In genomic region chr8:80792214-80792613, GRCm38 (mm10) we compare ENCODE assay signal across 25 mouse cellular contexts. TPM values are rescaled to one million over a fixed set of nuclear protein-coding genes. Genes with fewer than 3 reads are reported as not detected.
DNase-seq lines count a peak whose midpoint lies in the region; ATAC-seq and TF ChIP-seq lines count a peak whose summit lies in the region.
"Had no signal": no experiment of that assay in that cellular context is flagged by ENCODE, and none has a peak within 500 bp of the region (broad histone marks: within the 10 kb centered on the region; RNA-seq: fewer than 3 reads in every experiment).

No protein-coding gene starts in this region.

- no peak overlapping the region for H3K4me2 ChIP-seq in kidney, postnatal 0 days (ENCODE audit: low read length)
- no peak overlapping the region for H3K4me2 ChIP-seq in midbrain, postnatal 0 days (ENCODE audit: low read depth, low read length, poor library complexity, severe bottlenecking)
- no peak overlapping the region for H3K4me2 ChIP-seq in stomach, postnatal 0 days (replicated peaks; ENCODE audit: low read depth)
- H3K4me2 ChIP-seq: embryonic facial prominence, embryonic 12.5 days; heart, embryonic 12.5 days; hindbrain, embryonic 15.5 days; intestine, embryonic 15.5 days; liver, embryonic 13.5 days; midbrain, embryonic 15.5 days; neural tube, embryonic 15.5 days; stomach, embryonic 15.5 days had no signal

- ATAC-seq in kidney, postnatal 0 days (replicated peaks; ENCODE audit: low FRiP score, low read depth) = no peak
- ATAC-seq in midbrain, postnatal 0 days (ENCODE audit: low FRiP score) = no peak
- no peak for ATAC-seq in stomach, postnatal 0 days (ENCODE audit: low FRiP score, low TSS enrichment)
- ATAC-seq: activated CD4-positive, CD25-positive, alpha-beta regulatory T cell, adult 4 months; forebrain, embryonic 14.5 days; intestine, embryonic 15.5 days; midbrain, embryonic 15.5 days had no signal

- no peaks in the 10 kb centered on the region for H3K4me1 ChIP-seq in kidney, postnatal 0 days (replicated peaks; ENCODE audit: insufficient read depth, low read length)
- H3K4me1 ChIP-seq in midbrain, postnatal 0 days (ENCODE audit: insufficient read depth, low read length) = no peaks in the 10 kb centered on the region
- no peaks in the 10 kb centered on the region for H3K4me1 ChIP-seq in midbrain, embryonic 10.5 days
- no peaks in the 10 kb centered on the region for H3K4me1 ChIP-seq in stomach, postnatal 0 days (replicated peaks; ENCODE audit: control insufficient read depth, insufficient read depth)
- H3K4me1 ChIP-seq: embryonic facial prominence, embryonic 12.5 days; intestine, embryonic 15.5 days; midbrain, embryonic 15.5 days had no signal

- peak; percentile 7 for DNase-seq in adrenal gland, postnatal 10 days
- DNase-seq in adrenal gland, postnatal 14 days = no peak
- DNase-seq in kidney, postnatal 0 days (ENCODE audit: low spot score) = no peak
- no peak for DNase-seq in kidney, adult 11 months
- DNase-seq in midbrain, postnatal 0 days (ENCODE audit: low spot score) = no peak
- DNase-seq in midbrain, embryonic 10.5 days (ENCODE audit: low spot score) = no peak
- DNase-seq in stomach, postnatal 0 days (ENCODE audit: low spot score) = no peak
- no peak for DNase-seq in c-Kit-positive CD71-positive TER-119-positive erythroid progenitor cells, embryonic 14.5 days (ENCODE audit: low spot score)
- DNase-seq: adrenal gland, postnatal 36 days; cerebellum, adult 9-10 months; heart, postnatal 36 days; kidney, postnatal 14 days; liver, embryonic 13.5 days; right cerebral cortex, postnatal 14 days had no signal

- no peak overlapping the region for H3K9ac ChIP-seq in kidney, postnatal 0 days (ENCODE audit: low read depth, low read length)
- H3K9ac ChIP-seq in midbrain, postnatal 0 days (replicated peaks; ENCODE audit: low read length, poor library complexity, severe bottlenecking) = no peak overlapping the region
- H3K9ac ChIP-seq in stomach, postnatal 0 days (ENCODE audit: low read length) = no peak overlapping the region
- H3K9ac ChIP-seq: embryonic facial prominence, embryonic 12.5 days; heart, embryonic 12.5 days; hindbrain, embryonic 15.5 days; intestine, embryonic 15.5 days; liver, embryonic 13.5 days; midbrain, embryonic 15.5 days; neural tube, embryonic 15.5 days; stomach, embryonic 15.5 days had no signal

- no peak for TF ChIP-seq EP300 in stomach, postnatal 0 days (optimal IDR thresholded peaks at IDR 0.05)

- H3K27me3 ChIP-seq in kidney, postnatal 0 days (ENCODE audit: insufficient read depth, low read length) = no peaks in the 10 kb centered on the region
- no peaks in the 10 kb centered on the region for H3K27me3 ChIP-seq in midbrain, postnatal 0 days (ENCODE audit: insufficient read depth, low read length)
- no peaks in the 10 kb centered on the region for H3K27me3 ChIP-seq in midbrain, embryonic 10.5 days (ENCODE audit: low read depth, poor library complexity, severe bottlenecking)
- no peaks in the 10 kb centered on the region for H3K27me3 ChIP-seq in stomach, postnatal 0 days (ENCODE audit: control insufficient read depth, insufficient read depth, low read length)
- H3K27me3 ChIP-seq: embryonic facial prominence, embryonic 12.5 days; heart, embryonic 12.5 days; hindbrain, embryonic 15.5 days; intestine, embryonic 15.5 days; liver, embryonic 13.5 days; megakaryocyte, embryonic 14.5 days; midbrain, embryonic 15.5 days; neural tube, embryonic 15.5 days; stomach, embryonic 15.5 days had no signal

- no peak overlapping the region for H3K4me3 ChIP-seq in kidney, postnatal 0 days (replicated peaks; ENCODE audit: low read depth, low read length)
- no peak overlapping the region for H3K4me3 ChIP-seq in midbrain, postnatal 0 days (ENCODE audit: low read depth, low read length)
- H3K4me3 ChIP-seq in midbrain, embryonic 10.5 days = no peak overlapping the region
- no peak overlapping the region for H3K4me3 ChIP-seq in stomach, postnatal 0 days (ENCODE audit: low read depth, low read length)
- H3K4me3 ChIP-seq: embryonic facial prominence, embryonic 12.5 days; erythroblast, embryonic 14.5 days; heart, embryonic 12.5 days; hindbrain, embryonic 15.5 days; intestine, embryonic 15.5 days; liver, embryonic 13.5 days; megakaryocyte, embryonic 14.5 days; midbrain, embryonic 15.5 days; neural tube, embryonic 15.5 days; stomach, embryonic 15.5 days had no signal

- peak; percentile 52 for TF ChIP-seq CTCF in kidney, postnatal 0 days (IDR thresholded peaks at IDR 0.05; ENCODE audit: low read depth)
- peak; percentile 23 for TF ChIP-seq CTCF in midbrain, postnatal 0 days (IDR thresholded peaks at IDR 0.05)
- TF ChIP-seq CTCF in stomach, postnatal 0 days (IDR thresholded peaks at IDR 0.05; ENCODE audit: low read depth) = peak; percentile 58

- no peaks in the 10 kb centered on the region for H3K9me3 ChIP-seq in kidney, postnatal 0 days (replicated peaks; ENCODE audit: low read length)
- H3K9me3 ChIP-seq in midbrain, postnatal 0 days (ENCODE audit: low read length) = no peaks in the 10 kb centered on the region
- no peaks in the 10 kb centered on the region for H3K9me3 ChIP-seq in midbrain, embryonic 10.5 days (replicated peaks)
- H3K9me3 ChIP-seq in stomach, postnatal 0 days (ENCODE audit: control insufficient read depth, low read length) = no peaks in the 10 kb centered on the region
- H3K9me3 ChIP-seq: embryonic facial prominence, embryonic 12.5 days; heart, embryonic 12.5 days; hindbrain, embryonic 15.5 days; intestine, embryonic 15.5 days; liver, embryonic 13.5 days; megakaryocyte, embryonic 14.5 days; midbrain, embryonic 15.5 days; neural tube, embryonic 15.5 days; stomach, embryonic 15.5 days had no signal

- WGBS in kidney, postnatal 0 days = 89% methylated on average over 5 of the region's 5 CpGs
- 87% methylated on average over 5 of the region's 5 CpGs for WGBS in midbrain, postnatal 0 days
- 90% methylated on average over 5 of the region's 5 CpGs for WGBS in midbrain, embryonic 10.5 days
- WGBS in stomach, postnatal 0 days = 88% methylated on average over 5 of the region's 5 CpGs

- peaks cover 13% of the 10 kb centered on the region for H3K36me3 ChIP-seq in kidney, postnatal 0 days (ENCODE audit: insufficient read depth, low read length)
- H3K36me3 ChIP-seq in midbrain, postnatal 0 days (ENCODE audit: insufficient read depth, low read length) = no peaks in the 10 kb centered on the region
- peaks cover 14% of the 10 kb centered on the region for H3K36me3 ChIP-seq in midbrain, embryonic 10.5 days
- H3K36me3 ChIP-seq in stomach, postnatal 0 days (ENCODE audit: control insufficient read depth, insufficient read depth, low read length) = 0 out of 2 replicates have a peak, but pooled peaks cover 3% of the 10 kb centered on the region
- H3K36me3 ChIP-seq: midbrain, embryonic 15.5 days; neural tube, embryonic 15.5 days had no signal

- no peak overlapping the region for H3K27ac ChIP-seq in kidney, postnatal 0 days
- H3K27ac ChIP-seq in midbrain, postnatal 0 days (ENCODE audit: low read depth, low read length) = no peak overlapping the region
- no peak overlapping the region for H3K27ac ChIP-seq in midbrain, embryonic 10.5 days (replicated peaks)
- no peak overlapping the region for H3K27ac ChIP-seq in stomach, postnatal 0 days (replicated peaks)
- H3K27ac ChIP-seq: embryonic facial prominence, embryonic 12.5 days; hindbrain, embryonic 15.5 days; intestine, embryonic 15.5 days; liver, embryonic 13.5 days; midbrain, embryonic 15.5 days; neural tube, embryonic 15.5 days; stomach, embryonic 15.5 days had no signal

RNA-seq across cellular contexts. Expression of gene Smarca5, which starts 52.9 kb away (rescaled TPM):
- 10 to 100 TPM; 62.0 to 63.1 TPM for total RNA-seq in adrenal gland, postnatal 10 days (2021)
- total RNA-seq in adrenal gland, postnatal 14 days (2021) = 69.8 and 71.7 TPM in 2 replicates
- 54.8 and 59.3 TPM in 2 replicates for polyA plus RNA-seq in kidney, postnatal 0 days (2015; fragmentation: Nextera tagmentation; extraction: Ambion mirVana)
- total RNA-seq in midbrain, postnatal 0 days (2014; rRNA removed) = 30.5 and 36.5 TPM in 2 replicates
- 23.8 and 28.9 TPM in 2 replicates for polyA plus RNA-seq in midbrain, postnatal 0 days (2015; fragmentation: Nextera tagmentation; extraction: Ambion mirVana)
- polyA plus RNA-seq in midbrain, embryonic 10.5 days (2016; fragmentation: Nextera tagmentation; extraction: Ambion mirVana) = 112 and 113 TPM in 2 replicates
- 25.6 and 28.3 TPM in 2 replicates for polyA plus RNA-seq in stomach, postnatal 0 days (2015; fragmentation: Nextera tagmentation; extraction: Ambion mirVana)
